Mouse (Mus musculus) bone marrow macrophage, adult 2 months (primary cell): ENCODE results near the gene Prdm12. TPM values are rescaled to one million over a fixed set of nuclear protein-coding genes. Genes with fewer than 3 reads are reported as not detected.

Source experiments
- H3K27ac ChIP-seq: 2 replicates; pipeline ENCODE4 v1.5.1; 2012; ENCODE audit warnings: low read depth, low read length; ENCODE audit not compliant: insufficient read depth
- H3K4me1 ChIP-seq: 2 replicates; pipeline ENCODE4 v1.6.1; 2012; ENCODE audit warnings: low read length; ENCODE audit not compliant: control insufficient read depth, insufficient read depth
- H3K4me3 ChIP-seq: 2 replicates; pipeline ENCODE4 v1.5.1; 2012; ENCODE audit warnings: mild to moderate bottlenecking, low read length, moderate library complexity; ENCODE audit not compliant: insufficient read depth
- CTCF ChIP-seq: IDR thresholded peaks from 2 replicates; pipeline ENCODE4 v1.5.1; 2012; ENCODE audit warnings: low read depth, mild to moderate bottlenecking, low read length, moderate library complexity
- POLR2A ChIP-seq: IDR thresholded peaks from 2 replicates; pipeline ENCODE4 v1.6.1; 2012; ENCODE audit warnings: mild to moderate bottlenecking, low read depth, low read length, borderline replicate concordance
- polyA plus RNA-seq: library from polyadenylated mRNA; stranded (reverse); fragments of >200 nt; gene quantifications from 2 replicates; pipeline ENCODE4 v1.2.4, GENCODE M21; 2012; ENCODE audit not compliant: missing spikeins, insufficient read depth, insufficient read length

Gene Prdm12
- not detected in 2 replicates for polyA plus RNA-seq

GRCm38 (mm10) chr2:31639901-31640608 lies at the start of gene Prdm12:
Gene Prdm12 (plus strand): TSS chr2:31640037.
- H3K4me1 ChIP-seq: no peaks in the 10 kb centered on the region
- no peak for TF ChIP-seq POLR2A
- no peak for TF ChIP-seq CTCF
- H3K27ac ChIP-seq: no peak within 1 kb of the TSS
- H3K4me3 ChIP-seq: peak within 1 kb of the TSS; percentile 14; the same call in 1 of the 2 replicates

- no peak overlapping the region for H3K27ac ChIP-seq
- H3K4me1 ChIP-seq: peaks cover 10% of the 10 kb centered on the region
- no peak overlapping the region for H3K4me3 ChIP-seq
- TF ChIP-seq POLR2A (no peak), CTCF (no peak)
Observed at GRCm38 (mm10) chr2:31591799-31592484, 47.9 kb upstream of the Prdm12 start.

GRCm38 (mm10) chr2:31607555-31607954 lies 32.3 kb upstream of the Prdm12 start:
- Histone ChIP-seq H3K27ac (no peak overlapping the region), H3K4me1 (no peaks in the 10 kb centered on the region)
- no peak for TF ChIP-seq POLR2A
- no peak for TF ChIP-seq CTCF

DNA sequence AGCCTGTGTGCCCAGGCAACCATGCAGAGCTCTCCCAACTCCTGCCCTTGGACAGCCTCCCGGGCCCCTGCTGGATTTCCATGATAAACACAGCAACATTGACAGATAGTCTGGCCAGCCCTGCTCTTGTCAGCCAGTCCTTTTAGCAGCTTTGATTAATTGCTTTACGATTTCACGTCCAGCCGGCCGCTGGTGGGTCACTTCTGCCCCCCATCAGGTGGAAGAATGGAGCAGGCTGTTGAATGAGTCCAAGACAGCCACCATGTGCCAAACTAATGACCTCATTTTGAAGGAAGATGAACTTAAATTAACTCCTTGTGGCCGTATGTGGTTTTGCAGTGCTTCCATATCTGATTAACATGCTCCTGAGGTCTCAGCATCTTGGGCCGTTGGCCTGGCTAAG lies 30.0 kb upstream of the Prdm12 start:
- no peak overlapping the region for H3K27ac ChIP-seq
- no peak overlapping the region for H3K4me3 ChIP-seq
- TF ChIP-seq POLR2A (no peak), CTCF (no peak)
- no peaks in the 10 kb centered on the region for H3K4me1 ChIP-seq

More at GRCm38 (mm10) chr2:31607555-31607954, 32.3 kb upstream of the Prdm12 start:
- no peak overlapping the region for H3K4me3 ChIP-seq

DNA sequence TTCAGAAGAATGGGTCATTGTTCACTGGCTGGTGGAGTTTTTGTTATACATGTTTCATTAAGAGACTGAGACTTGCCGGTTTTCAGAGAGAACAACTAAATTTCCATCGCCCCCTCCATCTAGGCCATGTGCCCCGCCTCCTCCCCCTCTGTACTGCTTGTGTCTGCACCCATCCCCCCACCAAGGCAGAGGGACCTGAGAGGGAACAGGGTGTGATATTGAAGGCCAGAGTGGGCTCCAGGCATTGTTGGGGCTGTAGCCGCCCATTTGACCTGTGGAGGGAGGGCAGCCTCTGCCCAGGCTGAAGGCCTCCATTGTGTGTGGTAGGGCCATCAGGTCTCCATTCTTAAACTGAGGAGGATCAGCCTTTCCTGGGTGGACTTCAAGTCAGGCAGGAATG lies 28.9 kb upstream of the Prdm12 start:
- Histone ChIP-seq H3K4me1 (no peaks in the 10 kb centered on the region), H3K27ac (no peak overlapping the region), H3K4me3 (no peak overlapping the region)
- TF ChIP-seq CTCF (no peak), POLR2A (no peak)

DNA sequence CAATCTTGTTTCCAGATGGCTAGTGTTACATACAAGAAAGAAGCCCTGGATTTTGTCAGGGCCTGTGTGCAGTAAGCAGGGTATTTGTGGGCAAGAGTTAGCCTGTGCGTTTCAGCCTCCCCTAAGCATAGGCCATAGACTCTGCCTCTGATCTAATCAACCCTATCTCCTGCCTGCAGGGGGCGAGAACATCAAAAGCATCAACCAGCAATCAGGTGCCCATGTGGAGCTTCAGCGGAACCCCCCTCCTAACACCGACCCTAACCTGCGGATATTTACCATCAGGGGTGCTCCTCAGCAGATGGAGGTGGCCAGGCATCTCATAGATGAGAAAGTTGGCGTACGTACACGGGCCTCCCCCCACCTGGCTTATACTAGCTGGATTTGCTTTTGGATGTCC lies 28.4 kb upstream of the Prdm12 start:
- Histone ChIP-seq H3K4me1 (no peaks in the 10 kb centered on the region), H3K4me3 (no peak overlapping the region), H3K27ac (no peak overlapping the region)
- TF ChIP-seq CTCF (no peak), POLR2A (no peak)

DNA sequence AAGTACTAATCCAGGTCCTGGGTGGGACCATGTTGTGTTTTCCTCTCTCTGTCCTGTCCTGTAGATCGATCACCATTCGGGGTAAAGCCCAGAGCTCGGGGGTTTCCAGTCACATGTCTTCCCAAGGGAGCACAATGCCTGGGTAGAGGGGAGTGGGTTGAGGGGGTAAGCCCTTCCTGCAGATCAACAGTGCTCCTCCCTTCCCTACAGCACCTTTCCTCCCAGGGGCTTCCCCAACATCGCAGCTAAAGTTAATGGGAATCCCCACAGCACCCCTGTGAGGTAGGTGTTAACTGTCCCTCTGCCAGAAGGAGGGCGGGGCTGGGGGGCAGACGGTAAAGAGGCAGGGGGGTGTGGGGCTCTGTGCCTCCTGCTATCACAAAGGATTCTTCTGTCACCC lies 27.2 kb upstream of the Prdm12 start:
- Histone ChIP-seq H3K4me1 (no peaks in the 10 kb centered on the region), H3K4me3 (no peak overlapping the region), H3K27ac (no peak overlapping the region)
- TF ChIP-seq CTCF: no peak
- TF ChIP-seq POLR2A: no peak

DNA sequence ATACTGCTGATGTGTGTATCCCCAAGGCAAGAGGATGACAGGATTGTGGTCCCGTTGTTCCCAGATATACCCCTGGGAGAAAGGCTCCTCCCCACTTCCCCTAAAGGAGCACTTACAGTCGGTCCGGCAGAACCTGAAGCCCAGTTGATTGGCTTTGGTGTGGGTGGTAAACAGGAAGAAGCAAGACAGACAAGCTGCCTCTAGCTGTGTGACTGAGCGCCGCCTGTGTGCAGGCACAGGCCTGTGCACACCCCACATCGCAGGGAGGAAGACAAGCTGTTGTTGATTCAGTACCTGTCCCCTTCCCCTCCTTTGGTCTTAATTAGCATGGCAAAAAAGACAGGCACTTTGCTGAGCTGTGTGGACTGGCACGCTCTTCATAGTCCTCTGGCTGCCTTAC lies 26.1 kb upstream of the Prdm12 start:
- Histone ChIP-seq H3K27ac (no peak overlapping the region), H3K4me1 (no peaks in the 10 kb centered on the region), H3K4me3 (no peak overlapping the region)
- TF ChIP-seq CTCF (no peak), POLR2A (no peak)

DNA sequence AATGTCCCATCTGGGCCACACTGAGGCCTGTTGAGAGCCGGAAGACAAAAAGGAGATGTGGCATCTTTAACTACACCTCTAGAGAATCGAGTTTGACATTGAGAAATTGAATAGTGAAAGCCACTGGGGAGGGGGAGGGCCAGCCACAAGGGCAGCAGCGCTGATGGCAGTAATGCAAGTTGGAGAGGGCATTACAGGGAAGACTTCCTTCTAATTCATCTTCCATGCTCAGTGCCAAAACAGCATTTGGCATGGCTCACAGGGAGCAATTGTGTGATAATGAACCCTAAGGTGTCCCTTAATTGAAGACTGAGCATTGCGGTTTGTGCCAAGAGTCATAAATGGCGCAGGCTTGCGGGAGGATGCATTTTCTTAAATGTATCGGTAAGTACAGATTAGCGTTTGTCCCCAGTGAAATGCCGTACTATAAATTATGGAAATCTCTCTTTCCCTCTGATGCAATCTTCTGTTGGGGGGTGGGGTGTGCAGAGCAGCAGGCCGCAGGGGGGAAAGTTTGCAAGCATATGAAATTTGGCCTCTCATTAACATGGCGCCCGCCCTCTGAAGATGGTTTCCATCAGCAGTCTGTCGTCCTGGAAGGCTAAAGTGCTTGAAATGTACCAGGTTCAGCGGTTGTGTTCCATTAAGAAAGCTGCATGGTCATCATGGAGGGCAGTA lies 21.2 kb upstream of the Prdm12 start:
- Histone ChIP-seq H3K27ac (no peak overlapping the region), H3K4me3 (no peak overlapping the region), H3K4me1 (no peaks in the 10 kb centered on the region)
- TF ChIP-seq CTCF (no peak), POLR2A (no peak)

DNA sequence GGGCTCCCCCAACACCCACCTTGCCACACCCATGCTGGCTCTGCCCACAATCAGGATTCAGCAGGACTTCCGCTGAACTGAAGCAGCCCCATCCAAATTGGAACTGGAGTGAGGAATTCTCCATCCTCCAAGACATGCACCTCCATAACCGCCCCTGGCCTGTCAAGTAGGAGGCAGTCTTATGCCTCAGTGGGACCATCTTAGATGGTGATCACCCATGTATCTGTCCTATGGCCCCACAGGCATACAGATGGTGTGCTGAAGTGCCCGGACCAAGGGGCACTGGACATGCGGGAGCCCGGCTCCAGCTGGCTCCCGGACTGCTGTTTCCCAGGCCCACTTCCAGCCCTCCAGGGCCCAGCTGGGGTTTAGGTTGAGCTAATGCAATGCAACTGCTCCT lies 20.6 kb upstream of the Prdm12 start:
- no peak for TF ChIP-seq POLR2A
- Histone ChIP-seq H3K4me1 (no peaks in the 10 kb centered on the region), H3K4me3 (no peak overlapping the region), H3K27ac (no peak overlapping the region)
